Mouse (Mus musculus): ENCODE measurements around the gene 2510039O18Rik. TPM values are rescaled to one million over a fixed set of nuclear protein-coding genes. Genes with fewer than 3 reads are reported as not detected.
A peak's percentile ranks its signal among the peaks of the same experiment; 100 is the strongest.

Gene 2510039O18Rik
- 50.6 and 53.2 TPM in 2 replicates for total RNA-seq (2017)

DNA sequence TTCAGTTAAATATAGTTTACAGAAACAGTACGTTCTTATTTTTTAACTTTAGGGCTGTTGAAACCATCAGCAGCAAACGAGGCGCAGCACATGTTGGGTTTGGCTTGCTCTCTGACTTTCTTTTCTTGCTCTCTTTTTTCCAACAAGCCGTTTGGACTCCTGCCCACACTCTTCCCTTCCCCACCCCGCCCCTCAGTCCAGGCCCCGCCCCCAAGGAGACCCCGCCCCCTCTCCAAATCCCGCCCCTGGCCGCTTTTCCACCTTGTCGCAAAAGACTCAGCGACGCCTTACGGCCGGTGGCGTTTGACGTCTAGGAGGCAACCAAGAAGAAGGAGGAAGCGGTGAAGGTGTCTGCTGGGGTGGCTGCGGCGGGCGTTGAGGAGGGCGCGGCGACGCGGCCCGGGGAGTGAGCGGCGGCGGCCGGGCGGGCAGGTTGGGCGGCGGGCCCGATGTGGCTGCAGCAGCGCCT is at the start of gene 2510039O18Rik:
Gene 2510039O18Rik (plus strand): TSS at position 320 of the 469 bp plus-strand sequence.
- peak; percentile 95 for ATAC-seq (ENCODE audit: extremely low read depth, insufficient number of reproducible peaks, low FRiP score, poor library complexity, severe bottlenecking)

GRCm38 (mm10) chr4:147895815-147896330 is 44.8 kb upstream of the 2510039O18Rik start:
- no peak for ATAC-seq (ENCODE audit: extremely low read depth, insufficient number of reproducible peaks, low FRiP score, poor library complexity, severe bottlenecking)

- ATAC-seq (ENCODE audit: extremely low read depth, insufficient number of reproducible peaks, low FRiP score, poor library complexity, severe bottlenecking) = no peak
Measured at GRCm38 (mm10) chr4:147896411-147896810, 44.3 kb upstream of the 2510039O18Rik start.

GRCm38 (mm10) chr4:147897348-147897747 is 43.3 kb upstream of the 2510039O18Rik start:
- no peak for ATAC-seq (ENCODE audit: extremely low read depth, insufficient number of reproducible peaks, low FRiP score, poor library complexity, severe bottlenecking)

DNA sequence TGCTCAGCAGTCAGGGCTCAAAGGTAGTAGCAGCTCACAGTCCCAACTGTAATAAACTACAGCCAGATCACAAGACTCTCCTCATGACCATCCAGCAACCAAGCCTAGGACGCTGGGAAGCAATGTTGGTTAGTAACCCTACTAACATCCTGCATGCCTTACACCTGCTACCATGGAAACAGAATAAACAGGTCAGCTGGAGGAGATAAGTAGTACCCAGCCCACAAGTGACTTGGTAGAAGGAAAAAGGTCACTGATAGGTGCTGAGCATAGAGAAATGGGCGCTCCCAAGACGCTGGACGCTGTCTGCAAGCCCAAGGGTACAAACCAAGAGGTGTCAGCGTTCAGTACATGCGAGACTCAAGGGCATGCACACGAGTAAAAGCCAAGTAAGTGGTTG is 40.2 kb upstream of the 2510039O18Rik start:
- ATAC-seq (ENCODE audit: extremely low read depth, insufficient number of reproducible peaks, low FRiP score, poor library complexity, severe bottlenecking) = no peak

GRCm38 (mm10) chr4:147902906-147903500 is 37.7 kb upstream of the 2510039O18Rik start:
- no peak for ATAC-seq (ENCODE audit: extremely low read depth, insufficient number of reproducible peaks, low FRiP score, poor library complexity, severe bottlenecking)

GRCm38 (mm10) chr4:147903601-147904000 is 37.1 kb upstream of the 2510039O18Rik start:
- ATAC-seq (ENCODE audit: extremely low read depth, insufficient number of reproducible peaks, low FRiP score, poor library complexity, severe bottlenecking) = no peak

GRCm38 (mm10) chr4:147904313-147905089 is 36.2 kb upstream of the 2510039O18Rik start, which contains the start of gene Mfn2:
Mfn2 (minus strand) TSS chr4:147904704.
- ATAC-seq (ENCODE audit: extremely low read depth, insufficient number of reproducible peaks, low FRiP score, poor library complexity, severe bottlenecking) = peak; percentile 88

- ATAC-seq (ENCODE audit: extremely low read depth, insufficient number of reproducible peaks, low FRiP score, poor library complexity, severe bottlenecking) = no peak
Measured at GRCm38 (mm10) chr4:147905090-147905659, 35.5 kb upstream of the 2510039O18Rik start.

GRCm38 (mm10) chr4:147906230-147906629 is 34.5 kb upstream of the 2510039O18Rik start:
- no peak for ATAC-seq (ENCODE audit: extremely low read depth, insufficient number of reproducible peaks, low FRiP score, poor library complexity, severe bottlenecking)

DNA sequence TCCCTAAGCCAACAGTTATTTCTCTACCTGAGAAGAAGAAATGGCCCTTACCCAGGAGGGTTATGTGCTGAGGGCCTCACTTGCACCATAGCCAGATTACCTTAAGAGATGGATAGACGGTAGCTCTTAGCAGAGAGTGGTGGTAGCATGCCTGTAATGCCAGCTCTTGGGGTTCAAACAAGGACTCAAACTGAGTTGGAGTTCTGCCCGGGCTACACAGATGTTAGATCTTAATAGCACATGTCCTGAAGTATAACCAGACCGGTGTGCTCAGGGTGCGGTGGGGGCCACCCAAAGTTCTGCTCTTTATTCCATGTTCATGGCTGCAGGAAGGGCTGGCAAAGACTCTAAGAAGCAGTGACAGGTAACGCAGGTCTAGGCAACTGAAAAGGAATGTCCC is 31.2 kb upstream of the 2510039O18Rik start:
- no peak for ATAC-seq (ENCODE audit: extremely low read depth, insufficient number of reproducible peaks, low FRiP score, poor library complexity, severe bottlenecking)

GRCm38 (mm10) chr4:147918459-147919121 is 22.1 kb upstream of the 2510039O18Rik start:
- ATAC-seq (ENCODE audit: extremely low read depth, insufficient number of reproducible peaks, low FRiP score, poor library complexity, severe bottlenecking) = peak; percentile 40; the same call in 1 of the 2 replicates

DNA sequence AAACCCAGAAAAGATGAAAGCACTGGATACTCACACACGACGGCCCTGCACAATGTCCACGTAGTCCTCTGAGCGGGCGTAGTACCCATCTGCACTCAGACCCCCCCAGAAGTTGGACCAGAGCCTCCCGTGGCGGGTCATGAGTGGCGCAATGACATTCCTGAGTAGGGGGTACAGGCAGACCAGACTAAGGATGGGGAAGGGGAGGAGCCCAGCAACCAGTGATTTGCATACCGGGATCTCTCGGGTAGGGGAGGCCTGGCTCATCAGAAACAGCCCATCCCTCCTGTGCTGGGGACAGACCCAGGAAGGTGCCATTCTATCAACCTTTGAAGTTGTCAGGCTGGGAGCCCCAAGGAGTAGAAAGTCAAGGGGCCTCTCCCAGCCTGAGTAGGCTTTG is 19.7 kb upstream of the 2510039O18Rik start:
- no peak for ATAC-seq (ENCODE audit: extremely low read depth, insufficient number of reproducible peaks, low FRiP score, poor library complexity, severe bottlenecking)

DNA sequence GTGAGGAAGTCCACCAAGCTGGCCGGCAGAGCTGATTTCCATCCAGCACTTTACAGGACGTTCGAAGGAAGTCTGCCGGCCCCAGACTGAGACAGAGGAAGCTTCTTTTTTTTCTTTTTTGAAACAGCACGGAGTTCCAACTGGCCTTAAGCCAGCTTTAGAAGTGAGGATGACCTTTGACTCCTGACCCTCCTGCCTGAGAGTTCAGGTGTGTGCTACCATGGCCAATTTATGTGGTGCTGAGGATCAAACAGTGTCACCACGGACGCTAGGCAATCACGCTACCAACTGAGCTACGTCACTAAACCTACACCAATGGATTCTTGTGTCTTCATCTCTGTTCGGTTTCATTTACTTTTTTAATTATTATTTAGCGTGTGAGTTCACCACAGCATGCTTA is 18.4 kb upstream of the 2510039O18Rik start:
- no peak for ATAC-seq (ENCODE audit: extremely low read depth, insufficient number of reproducible peaks, low FRiP score, poor library complexity, severe bottlenecking)

DNA sequence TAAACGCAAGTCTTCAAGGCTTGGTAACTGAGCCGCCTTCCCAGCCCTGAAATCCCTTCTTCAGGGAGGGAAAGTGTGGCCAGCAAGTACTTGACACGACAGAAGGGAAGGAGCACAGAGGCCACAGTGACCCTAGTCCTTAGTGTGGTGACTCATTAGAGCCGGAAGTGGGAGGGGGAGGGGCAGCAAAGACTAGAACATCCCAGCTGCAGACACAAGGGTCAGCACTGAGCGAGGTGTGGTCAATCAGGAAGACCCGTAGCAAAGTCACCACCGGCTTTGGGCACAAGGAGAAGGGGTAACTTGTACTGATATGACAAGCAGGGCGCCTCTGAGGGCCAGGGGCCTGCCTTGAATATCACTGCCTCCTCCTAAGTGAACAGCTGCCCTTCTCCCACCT is 13.0 kb upstream of the 2510039O18Rik start:
- no peak for ATAC-seq (ENCODE audit: extremely low read depth, insufficient number of reproducible peaks, low FRiP score, poor library complexity, severe bottlenecking)

DNA sequence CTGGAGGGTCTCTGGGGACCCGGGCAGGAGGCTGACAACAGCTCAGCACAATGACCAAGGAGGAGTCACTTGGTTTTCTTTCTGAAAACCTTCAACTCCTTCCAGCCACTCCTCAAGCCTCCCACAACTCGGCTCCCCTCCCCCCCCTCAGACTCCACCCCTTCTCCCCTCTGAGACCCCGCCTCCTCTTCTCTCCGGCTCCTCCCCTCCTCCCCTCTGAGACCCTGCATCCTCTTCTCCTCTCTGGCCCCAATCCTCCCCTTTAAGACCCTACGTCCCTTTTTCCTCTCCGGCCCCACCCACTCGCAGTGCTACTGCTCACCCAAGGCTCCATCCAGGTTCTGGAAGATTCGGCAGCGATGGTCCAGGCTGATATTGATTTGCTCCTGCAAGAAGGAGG is 12.6 kb upstream of the 2510039O18Rik start:
- no peak for ATAC-seq (ENCODE audit: extremely low read depth, insufficient number of reproducible peaks, low FRiP score, poor library complexity, severe bottlenecking)

DNA sequence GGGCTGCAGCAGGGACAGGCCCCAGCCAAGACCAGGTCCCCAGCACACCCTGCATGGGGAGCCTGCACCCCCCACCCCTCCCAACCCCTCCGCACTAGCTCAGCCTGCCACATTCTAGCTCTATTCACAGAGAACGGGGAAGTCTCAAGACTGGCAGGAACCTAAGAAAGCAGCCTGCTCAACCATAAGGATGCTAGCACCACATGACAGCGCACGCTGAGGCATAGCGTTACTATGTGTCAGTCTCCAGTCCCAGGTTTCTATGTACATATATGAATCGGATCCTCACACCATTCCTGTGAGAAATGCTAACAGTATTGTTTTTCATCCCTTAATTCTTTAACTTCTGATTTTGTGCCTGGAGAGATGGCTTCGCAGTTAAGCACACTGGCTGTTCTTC is 12.2 kb upstream of the 2510039O18Rik start:
- no peak for ATAC-seq (ENCODE audit: extremely low read depth, insufficient number of reproducible peaks, low FRiP score, poor library complexity, severe bottlenecking)

DNA sequence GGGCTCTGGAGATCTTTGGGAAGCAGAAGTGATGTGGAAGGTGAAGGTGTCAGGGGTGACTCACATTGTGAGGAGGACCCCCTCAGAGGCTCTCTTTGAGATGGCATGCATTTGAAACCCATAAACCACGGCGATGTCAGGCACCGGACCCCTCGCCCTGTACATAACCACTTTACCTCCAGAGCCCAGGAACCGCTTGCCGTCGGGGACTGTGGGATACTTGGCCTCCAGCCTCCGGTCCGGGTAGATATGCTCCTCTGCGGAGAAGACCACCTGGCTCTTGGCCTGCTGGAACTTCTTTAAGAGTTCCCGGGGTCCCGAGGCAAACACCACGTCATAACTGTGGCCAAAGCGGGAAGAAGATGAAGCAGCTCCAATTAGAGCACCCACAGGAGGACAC is 9.7 kb upstream of the 2510039O18Rik start:
- no peak for ATAC-seq (ENCODE audit: extremely low read depth, insufficient number of reproducible peaks, low FRiP score, poor library complexity, severe bottlenecking)

GRCm38 (mm10) chr4:147934134-147934533 is 6.6 kb upstream of the 2510039O18Rik start:
- ATAC-seq (ENCODE audit: extremely low read depth, insufficient number of reproducible peaks, low FRiP score, poor library complexity, severe bottlenecking) = no peak
